Mouse (Mus musculus): ENCODE data around the gene Dcxr.
"Not testable (repeated sequence)": the region's sequence is repeated elsewhere in the genome, so short reads cannot be mapped to it uniquely, and the experiment has no call there.

Dcxr gene

GRCm38 (mm10) chr11:120729432-120730050 lies 2.5 kb upstream of the Dcxr start:
- not testable (repeated sequence) for DNase-seq

DNA sequence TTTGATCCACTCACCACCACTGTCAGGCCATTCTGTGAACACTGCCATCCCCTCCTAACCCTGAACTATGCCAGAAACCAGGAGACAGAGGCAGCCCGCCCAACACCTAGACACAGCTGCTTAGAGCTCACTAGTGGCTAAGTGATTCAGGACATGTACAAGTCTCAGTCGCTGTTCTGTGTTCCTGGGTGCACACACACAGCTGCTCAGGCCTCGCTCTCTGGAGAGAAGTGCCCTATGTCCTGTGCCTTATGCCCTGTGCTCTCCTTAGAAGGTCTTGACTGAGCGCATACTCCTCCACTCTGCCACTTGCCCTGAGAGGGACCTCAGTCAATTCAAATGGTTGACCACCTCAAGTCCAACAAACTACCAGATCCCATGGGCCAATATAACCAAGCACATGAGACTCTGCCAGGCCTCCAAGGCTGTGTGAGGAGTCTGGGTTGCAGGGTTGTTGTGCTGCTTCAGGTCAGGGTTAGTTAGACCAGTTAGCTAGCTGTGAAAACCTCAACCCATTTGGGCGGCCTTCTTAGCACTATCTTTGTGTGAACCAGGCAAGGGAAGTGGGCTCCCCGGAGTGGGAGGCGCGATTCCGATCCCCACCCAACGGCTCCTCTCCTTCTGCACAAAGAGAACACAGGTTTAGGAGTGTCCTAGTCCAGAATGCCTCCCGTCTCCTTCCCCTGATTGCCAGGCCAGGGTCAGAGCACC lies 1.6 kb upstream of the Dcxr start:
- DNase-seq = no peak

DNA sequence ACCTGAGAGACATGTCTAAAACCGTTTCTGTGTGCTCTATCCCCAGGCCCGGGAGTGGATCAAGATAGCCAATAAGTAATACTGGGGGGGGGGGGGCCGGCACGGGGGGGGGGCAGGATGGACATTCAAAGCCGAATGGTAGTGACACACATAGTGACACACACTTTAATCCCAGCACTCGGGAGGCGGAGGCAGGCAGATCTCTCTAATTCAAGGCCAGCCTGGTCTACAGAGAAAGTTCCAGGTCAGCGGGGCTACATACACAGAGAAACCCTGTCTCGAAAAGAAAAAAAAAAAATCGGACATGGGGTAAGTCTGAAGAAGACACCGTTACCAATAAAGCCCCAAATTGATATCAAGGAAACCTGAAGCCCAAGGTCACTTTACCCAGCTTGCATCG lies 483 bp upstream of the Dcxr start:
- DNase-seq = no peak

DNA sequence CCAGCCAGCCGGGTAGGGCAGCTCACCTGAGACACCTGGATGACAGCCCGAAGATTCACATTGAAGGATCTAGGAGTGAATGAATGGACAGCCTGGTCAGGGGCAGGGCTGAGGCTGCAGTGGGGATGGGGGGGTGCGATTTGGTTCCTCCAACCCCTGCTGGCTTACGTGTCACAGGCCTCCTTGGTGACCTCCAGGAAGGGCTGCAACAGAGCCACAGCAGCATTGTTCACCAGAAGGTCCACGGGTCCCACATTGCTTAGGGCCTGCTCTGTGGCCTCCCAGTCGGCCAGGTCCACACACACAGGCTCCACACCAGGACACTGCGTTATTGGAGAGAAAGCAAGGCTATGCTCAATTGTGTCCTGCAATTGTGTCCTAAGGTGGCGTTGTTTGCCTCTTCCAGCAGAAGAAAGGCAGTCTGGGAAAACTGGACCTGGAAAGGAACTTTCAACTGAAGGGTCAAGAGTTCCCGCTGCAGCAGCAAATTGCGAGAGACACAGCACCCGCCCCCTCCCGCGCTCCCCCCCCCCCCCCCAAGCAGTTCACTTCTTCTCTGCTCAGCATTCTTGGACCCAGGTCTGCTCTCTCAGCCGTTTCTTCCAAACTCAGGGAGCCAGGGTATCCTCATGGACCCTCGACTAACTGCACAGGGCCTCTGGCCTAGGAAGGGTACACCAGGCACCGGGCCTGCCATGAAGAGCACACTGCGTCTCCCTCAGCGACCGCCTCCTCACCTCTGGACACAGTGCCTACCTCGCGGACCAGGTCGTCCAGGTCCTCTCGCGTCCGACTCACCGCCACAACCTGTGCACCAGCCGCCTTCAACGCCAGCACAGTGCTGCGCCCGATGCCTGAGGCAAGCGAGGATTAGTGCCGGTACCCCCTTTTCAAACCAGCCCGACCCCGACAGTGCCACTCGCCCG lies 575 bp downstream of the Dcxr start:
- no peak for DNase-seq

DNA sequence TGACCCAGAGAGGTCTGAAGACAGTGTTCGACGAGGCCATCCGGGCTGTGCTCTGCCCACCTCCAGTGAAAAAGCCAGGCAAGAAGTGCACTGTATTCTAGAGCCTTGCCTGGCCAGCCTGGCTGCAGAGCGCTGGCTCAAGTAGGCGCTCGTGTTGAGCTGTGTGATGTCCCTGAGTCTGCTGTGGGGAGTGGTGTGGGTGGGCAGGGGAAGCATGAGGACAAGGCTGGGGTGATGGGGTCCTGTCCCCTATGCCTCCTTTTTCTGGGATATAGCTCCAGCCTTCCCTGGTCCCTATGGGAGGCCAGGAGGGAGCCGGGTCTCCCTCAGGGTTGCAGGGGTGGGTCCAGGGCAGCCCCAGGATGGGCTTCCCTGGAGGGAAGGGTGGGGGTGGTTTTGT lies 3.6 kb downstream of the Dcxr start:
- DNase-seq = no peak

GRCm38 (mm10) chr11:120722761-120723382 lies 4.2 kb downstream of the Dcxr start:
- DNase-seq = no peak

GRCm38 (mm10) chr11:120722067-120722630 lies 4.9 kb downstream of the Dcxr start:
- no peak for DNase-seq

DNA sequence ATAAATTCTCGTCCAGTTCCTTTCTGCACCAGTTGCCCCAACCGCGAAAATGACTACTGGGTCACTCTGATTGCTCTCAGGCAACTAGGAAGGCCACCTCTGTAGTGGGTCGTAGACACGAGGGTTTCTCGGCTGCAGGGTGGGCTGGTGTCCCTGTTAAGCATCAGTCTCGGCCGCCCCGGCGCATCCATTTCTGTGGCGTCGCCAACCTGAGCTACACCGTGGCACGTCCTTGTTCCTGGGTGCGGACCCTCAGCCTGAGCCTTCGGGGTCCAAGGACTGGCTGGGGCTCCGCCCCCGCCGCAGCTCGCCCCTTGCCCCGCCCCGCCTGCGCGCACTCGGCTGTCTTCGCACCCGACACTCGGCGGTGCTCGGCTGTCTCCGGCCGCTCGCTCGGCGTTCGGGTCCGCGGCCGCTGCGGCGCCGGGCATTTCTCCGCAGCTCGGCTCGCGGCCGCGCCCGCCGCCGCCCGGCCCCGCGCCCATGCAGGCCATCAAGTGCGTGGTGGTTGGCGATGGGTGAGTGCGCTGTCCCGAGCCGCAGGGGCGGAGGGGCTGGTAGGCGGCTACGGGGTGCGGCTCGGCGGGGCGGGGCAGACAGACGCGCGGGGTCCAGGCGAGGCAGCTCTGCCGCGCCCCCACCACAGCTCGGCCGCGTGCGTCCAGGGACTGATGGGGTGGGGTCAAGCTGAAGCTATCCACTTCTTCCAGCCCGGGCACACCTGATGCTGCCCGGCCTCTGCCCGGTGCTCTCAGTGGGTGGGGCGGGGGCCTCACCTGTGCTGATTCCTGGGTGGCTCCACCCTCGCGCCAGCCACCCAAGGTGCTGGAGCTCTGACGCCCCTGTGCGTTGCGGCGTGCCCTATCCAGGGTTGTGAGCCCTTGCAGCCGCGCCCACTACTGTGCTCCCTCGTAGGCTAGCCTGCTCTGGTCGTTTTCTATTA lies 5.7 kb downstream of the Dcxr start, which contains the start of gene Rac3:
Gene Rac3 (plus strand): TSS at position 347 of the 943 bp plus-strand sequence.
- DNase-seq = peak; percentile 88 to 91

- DNase-seq = peak; percentile 94 to 99
Measured at GRCm38 (mm10) chr11:120720450-120720849, 6.6 kb downstream of the Dcxr start.

DNA sequence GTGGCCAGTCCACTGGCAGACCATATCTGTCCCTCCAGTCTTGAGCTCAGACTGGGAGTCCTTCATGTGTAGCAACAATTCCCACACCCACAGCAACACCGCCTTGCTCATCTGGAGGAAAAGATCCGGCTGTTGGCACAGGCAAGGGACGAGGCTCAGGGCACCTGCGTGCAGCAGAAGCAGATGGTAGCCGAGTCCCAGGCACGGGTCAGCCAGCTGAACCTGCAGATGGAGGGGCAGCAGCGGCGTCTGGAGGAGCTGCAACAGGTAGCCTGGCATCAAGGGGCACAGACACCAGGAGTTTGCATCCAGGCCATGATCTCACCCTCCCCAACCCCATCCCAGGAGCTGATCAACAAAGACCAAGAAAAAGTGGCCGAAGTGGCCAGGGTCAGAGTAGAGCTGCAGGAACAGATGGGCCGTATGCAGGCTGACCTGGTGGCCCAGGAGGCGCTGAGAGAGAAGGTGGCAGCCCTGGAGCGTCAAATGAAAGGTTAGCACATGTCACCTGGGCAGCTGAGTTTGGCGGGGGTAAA lies 7.2 kb downstream of the Dcxr start:
- DNase-seq = peak in 1 of 2 experiments; percentile 42

DNA sequence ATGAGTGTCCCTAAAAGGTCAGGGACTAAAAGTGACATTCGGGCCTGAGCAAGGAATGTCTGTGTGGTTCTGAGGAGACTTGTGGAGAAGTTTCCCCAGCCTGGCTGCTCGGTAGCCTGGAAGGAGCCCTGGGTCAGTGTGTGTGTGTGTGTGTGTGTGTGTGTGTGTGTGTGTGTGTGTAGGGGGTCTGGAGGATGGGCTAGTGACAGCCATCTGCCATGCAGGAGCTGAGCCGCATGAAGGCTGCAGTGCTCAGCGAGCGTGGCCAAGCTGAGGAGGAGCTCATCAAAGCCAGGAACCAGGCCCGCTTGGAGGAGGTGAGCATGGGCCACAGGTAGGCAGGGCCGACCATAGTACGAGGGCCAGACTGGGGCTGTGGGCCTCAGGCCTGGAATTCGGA lies 7.8 kb downstream of the Dcxr start:
- peak in 1 of 2 experiments; percentile 57 for DNase-seq

DNA sequence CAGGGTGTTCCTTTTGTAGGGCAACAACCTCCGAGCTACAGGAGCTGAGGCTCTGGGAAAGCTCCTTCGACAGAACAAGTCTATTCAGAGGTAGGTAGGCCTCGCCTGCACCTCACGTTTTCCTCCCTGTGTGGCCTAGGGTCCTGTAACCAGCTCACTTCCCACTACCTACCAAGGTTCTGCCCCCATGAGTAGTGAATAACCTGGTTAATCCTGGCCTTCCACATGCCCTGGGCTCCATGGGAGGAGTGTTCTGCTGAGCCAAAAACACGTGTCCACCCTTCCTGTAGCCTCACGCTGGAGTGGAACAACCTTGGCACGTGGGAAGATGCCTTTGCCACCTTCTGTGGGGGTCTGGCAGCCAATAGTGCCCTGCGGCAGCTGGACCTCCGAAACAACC lies 11.9 kb downstream of the Dcxr start:
- no peak for DNase-seq

GRCm38 (mm10) chr11:120714546-120714945 lies 12.5 kb downstream of the Dcxr start:
- DNase-seq = no peak

DNA sequence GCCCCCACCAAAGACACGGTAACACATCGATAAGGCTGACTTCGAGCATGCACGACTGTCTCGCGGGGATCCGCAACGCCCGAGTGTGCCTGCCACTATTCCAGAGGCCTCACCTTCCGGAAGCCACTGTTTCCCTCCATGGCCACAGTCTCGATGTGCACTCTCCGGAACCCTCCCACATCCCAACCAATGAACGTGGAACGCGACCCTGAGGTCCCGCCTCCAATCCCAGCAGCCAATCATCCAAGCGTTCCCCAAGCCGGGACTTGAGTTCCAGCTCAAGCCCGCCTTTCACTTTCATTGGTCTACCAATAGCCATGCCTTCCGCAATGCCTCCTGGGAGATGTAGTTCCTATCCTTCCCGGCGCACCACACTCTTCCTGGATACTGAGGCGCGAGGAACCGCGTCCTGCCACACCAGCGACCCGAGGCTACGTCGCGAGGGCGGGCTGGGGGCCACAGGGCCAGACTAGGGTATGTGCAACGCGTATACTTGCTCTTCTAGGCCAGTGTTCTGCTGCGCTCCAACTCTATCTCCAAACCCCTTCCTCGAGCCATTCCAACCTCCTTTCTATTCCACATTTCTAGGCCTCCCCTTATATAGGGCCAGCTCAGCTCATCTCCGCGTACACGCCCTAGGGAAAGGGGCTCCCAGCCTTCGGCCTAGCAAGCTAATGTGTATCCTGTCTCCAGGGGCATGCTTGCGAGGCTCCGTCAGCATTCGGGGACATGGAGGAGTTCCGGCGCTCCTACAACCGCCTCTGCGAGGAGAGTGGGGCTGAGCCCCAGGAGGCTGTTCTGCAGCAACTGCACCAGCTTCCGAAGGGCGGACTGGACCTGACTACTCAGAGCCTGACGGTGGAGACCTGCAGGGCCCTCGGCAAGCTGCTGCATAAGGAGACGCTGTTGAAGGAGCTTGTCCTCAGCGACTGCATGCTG lies 13.2 kb downstream of the Dcxr start, which contains the start of the genes Cenpx and Lrrc45:
Gene Cenpx (minus strand): TSS at position 159 of the 939 bp plus-strand sequence.
Gene Lrrc45 (plus strand): TSS at position 346 of the 939 bp plus-strand sequence.
- DNase-seq = peak; percentile 96 to 97

GRCm38 (mm10) chr11:120712771-120713568 lies 14.1 kb downstream of the Dcxr start:
- DNase-seq = peak; percentile 68 to 74

DNA sequence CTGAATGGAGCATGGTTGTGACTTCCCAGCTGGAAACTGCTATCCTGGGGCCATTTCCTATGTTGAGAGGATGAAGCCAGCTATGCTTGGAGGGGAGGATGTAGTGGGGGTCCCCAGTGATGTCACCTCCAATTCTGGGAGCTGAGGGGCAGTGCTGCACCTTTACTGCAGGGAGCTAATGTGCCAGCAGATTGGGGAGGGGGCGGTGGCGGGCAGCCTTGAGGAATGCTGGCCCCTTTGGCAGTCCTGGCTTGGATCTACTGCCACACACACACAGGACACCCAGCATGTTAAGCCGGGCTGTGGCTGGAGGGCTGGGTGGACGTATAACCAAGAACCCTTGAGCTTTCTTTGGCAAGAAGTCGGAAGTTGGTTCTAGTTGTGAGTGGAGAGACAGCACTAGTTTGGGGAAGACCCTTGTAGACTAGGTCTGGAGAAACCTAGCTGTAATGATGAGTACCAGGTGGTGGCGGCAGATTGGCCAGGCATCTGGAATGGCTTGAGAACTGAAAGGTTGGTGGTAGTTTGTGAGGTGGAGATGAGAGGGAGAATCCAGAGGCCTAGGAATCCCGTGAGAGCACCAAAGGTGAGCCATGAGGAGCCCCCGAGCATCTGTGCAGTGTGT lies 15.0 kb downstream of the Dcxr start:
- DNase-seq = no peak

DNA sequence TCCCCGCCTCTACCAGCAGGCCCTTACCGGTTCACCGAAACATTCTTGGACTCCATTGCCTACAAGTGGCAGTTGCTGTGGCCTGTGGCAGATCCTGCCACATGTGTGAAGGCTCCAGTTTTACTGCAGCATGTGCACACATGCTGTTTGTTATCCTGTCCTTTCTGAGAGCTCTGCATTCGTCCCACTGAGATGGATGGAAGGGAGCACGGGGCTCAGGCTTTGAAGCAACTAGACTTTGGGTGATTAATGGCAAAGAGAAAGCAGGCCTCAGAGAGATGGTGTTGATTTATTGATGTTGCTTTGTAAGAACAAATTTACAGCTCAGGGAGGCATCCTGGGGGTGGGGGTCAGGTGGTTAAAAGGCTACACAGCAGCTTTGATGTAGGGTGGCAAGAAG lies 16.4 kb downstream of the Dcxr start:
- no peak for DNase-seq

GRCm38 (mm10) chr11:120709551-120709950 lies 17.5 kb downstream of the Dcxr start:
- no peak for DNase-seq

Measured in cerebellum, postnatal 14 days (tissue).